Mouse (Mus musculus): ENCODE measurements around the gene Hist1h1c. TPM values are rescaled to one million over a fixed set of nuclear protein-coding genes. Genes with fewer than 3 reads are reported as not detected.

Hist1h1c gene
- 20.1 and 21.4 TPM in 2 replicates for polyA plus RNA-seq (2016; fragmentation: Nextera tagmentation; extraction: Ambion mirVana)

DNA sequence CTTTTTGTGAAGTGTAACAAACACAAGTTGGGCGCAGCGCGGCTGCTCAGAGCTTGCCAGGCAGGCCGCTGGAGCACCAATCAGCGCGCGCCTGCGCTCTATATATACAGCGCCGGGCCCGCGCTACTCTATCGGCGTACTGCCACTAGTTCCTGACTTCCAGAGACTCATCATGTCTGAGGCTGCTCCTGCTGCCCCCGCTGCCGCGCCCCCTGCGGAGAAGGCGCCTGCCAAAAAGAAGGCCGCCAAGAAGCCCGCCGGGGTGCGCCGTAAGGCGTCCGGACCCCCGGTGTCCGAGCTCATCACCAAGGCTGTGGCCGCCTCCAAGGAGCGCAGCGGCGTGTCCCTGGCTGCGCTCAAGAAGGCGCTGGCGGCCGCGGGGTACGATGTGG is at the start of gene Hist1h1c:
Gene Hist1h1c, plus strand, starts transcription at position 132 of the 392 bp plus-strand sequence.
- Histone ChIP-seq H3K36me3 (no peaks in the 10 kb centered on the region), H3K4me1 (replicated peaks) (peaks cover 9% of the 10 kb centered on the region), H3K27me3 (no peaks in the 10 kb centered on the region), H3K4me2 (peak within 1 kb of the TSS; percentile 86), H3K27ac (peak within 1 kb of the TSS; percentile 99), H3K9me3 (no peaks in the 10 kb centered on the region), H3K4me3 (replicated peaks) (peak within 1 kb of the TSS; percentile 59), H3K9ac (replicated peaks) (peak within 1 kb of the TSS; percentile 89)
- ATAC-seq (ENCODE audit: insufficient number of reproducible peaks, insufficient read depth, low FRiP score, low TSS enrichment, low read depth): peak; percentile 95
- 0% methylated on average over 35 of the region's 38 CpGs for WGBS

DNA sequence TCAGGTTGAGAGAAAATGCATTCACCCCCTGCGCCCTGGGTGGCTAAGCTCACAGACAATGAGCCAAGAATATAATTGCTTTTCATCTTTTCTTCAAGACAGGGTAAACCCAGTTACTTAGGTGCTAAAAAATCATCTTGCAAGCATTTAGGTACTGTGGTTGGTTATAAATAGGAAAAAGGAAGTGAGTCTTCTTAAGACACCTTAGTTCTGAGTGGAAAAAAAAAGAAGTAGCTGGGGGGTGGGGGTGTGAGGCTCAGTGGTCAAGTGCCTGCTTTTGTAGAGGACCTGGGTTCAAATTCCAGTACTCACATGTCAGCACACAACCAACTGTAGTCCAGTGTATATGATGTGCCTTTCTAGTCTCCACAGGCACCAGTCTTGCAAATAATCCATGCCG is 49.7 kb upstream of the Hist1h1c start:
- H3K36me3 ChIP-seq: no peaks in the 10 kb centered on the region
- no peak overlapping the region for H3K9ac ChIP-seq (replicated peaks)
- no peak overlapping the region for H3K4me3 ChIP-seq (replicated peaks)
- H3K4me2 ChIP-seq: no peak overlapping the region
- no peaks in the 10 kb centered on the region for H3K9me3 ChIP-seq
- H3K4me1 ChIP-seq (replicated peaks): peaks cover 8% of the 10 kb centered on the region; the same call in 1 of the 2 replicates
- H3K27ac ChIP-seq: no peak overlapping the region
- no peak for ATAC-seq (ENCODE audit: insufficient number of reproducible peaks, insufficient read depth, low FRiP score, low TSS enrichment, low read depth)
- WGBS: 95% methylated on average over 2 of the region's 2 CpGs
- H3K27me3 ChIP-seq: no peaks in the 10 kb centered on the region

DNA sequence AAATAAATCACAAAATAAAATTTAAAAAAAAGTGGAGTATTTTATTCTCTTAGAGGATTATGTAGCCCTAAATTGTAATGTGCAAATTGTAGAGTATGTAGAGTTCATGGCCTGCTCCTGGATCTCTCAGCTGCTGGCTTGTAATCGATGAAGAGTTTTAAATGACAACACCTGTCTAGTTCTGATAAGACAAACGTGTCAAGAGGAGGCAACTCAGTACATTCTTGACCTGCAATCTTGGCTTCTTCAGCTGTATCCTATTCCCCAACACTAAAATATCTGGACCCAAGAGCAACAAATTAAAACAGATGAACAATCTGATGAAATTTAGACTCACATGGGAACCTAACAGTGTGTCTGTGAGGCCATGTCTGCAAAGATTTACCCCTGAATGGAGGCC is 49.1 kb upstream of the Hist1h1c start:
- no peak overlapping the region for H3K27ac ChIP-seq
- no peak overlapping the region for H3K9ac ChIP-seq (replicated peaks)
- H3K4me1 ChIP-seq (replicated peaks): peaks cover 8% of the 10 kb centered on the region; the same call in 1 of the 2 replicates
- ATAC-seq (ENCODE audit: insufficient number of reproducible peaks, insufficient read depth, low FRiP score, low TSS enrichment, low read depth): no peak
- no peaks in the 10 kb centered on the region for H3K9me3 ChIP-seq
- no peak overlapping the region for H3K4me2 ChIP-seq
- H3K4me3 ChIP-seq (replicated peaks): no peak overlapping the region
- 75% methylated on average over 2 of the region's 2 CpGs for WGBS
- H3K36me3 ChIP-seq: no peaks in the 10 kb centered on the region
- no peaks in the 10 kb centered on the region for H3K27me3 ChIP-seq

DNA sequence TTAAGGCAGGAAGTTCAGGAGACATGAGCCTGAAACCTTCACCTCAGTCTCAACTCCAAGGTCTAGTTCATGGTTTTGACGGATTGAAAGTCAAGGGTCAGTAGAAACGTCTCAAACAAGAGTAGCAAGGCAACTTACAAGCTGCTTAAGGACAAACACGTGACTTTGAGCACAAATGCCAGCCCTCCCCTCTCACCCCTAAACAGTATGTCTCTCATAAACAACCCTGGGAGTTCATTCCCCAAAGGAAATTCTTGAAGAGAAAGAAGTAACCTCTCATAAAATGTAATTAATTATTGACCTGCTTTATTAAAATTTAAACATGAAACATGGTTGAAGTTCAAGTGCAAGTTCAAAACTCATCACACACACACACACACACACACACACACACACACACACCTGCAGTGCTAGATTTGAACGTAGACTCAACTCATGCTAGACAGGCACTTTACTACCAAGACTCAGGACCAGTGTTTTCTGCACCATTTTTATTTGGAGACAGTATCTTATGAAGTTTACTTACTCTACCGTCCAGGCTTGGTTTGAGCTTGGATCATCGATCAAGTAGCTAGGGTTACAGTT is 44.7 kb upstream of the Hist1h1c start:
- 77% methylated on average over 6 of the region's 6 CpGs for WGBS
- H3K9ac ChIP-seq (replicated peaks): no peak overlapping the region
- H3K4me1 ChIP-seq (replicated peaks): peaks cover 13% of the 10 kb centered on the region
- no peak overlapping the region for H3K4me2 ChIP-seq
- H3K27me3 ChIP-seq: no peaks in the 10 kb centered on the region
- no peak for ATAC-seq (ENCODE audit: insufficient number of reproducible peaks, insufficient read depth, low FRiP score, low TSS enrichment, low read depth)
- H3K9me3 ChIP-seq: no peaks in the 10 kb centered on the region
- no peak overlapping the region for H3K27ac ChIP-seq
- no peaks in the 10 kb centered on the region for H3K36me3 ChIP-seq
- no peak overlapping the region for H3K4me3 ChIP-seq (replicated peaks)

DNA sequence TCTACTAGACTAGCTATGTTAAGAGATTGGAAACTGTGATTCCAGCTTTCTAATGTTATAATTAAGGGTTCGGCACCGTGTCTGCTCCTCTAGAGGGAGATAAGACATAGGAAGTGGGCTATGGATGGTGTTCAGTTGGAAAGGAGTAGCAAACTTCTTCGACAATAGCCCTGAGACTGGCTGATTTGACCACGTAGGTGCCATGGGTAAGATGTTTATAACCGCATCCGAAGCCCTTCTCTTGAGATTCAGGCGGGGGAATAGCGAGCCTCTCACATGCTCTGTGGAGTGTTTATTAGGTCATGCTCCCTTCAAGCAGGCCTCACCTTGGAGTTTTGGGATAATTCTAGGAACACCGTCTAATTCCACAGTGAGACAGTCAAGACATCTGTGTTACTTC is 43.7 kb upstream of the Hist1h1c start:
- no peak for ATAC-seq (ENCODE audit: insufficient number of reproducible peaks, insufficient read depth, low FRiP score, low TSS enrichment, low read depth)
- no peak overlapping the region for H3K4me2 ChIP-seq
- no peaks in the 10 kb centered on the region for H3K9me3 ChIP-seq
- H3K4me1 ChIP-seq (replicated peaks): peaks cover 16% of the 10 kb centered on the region
- H3K27ac ChIP-seq: no peak overlapping the region
- no peak overlapping the region for H3K9ac ChIP-seq (replicated peaks)
- no peak overlapping the region for H3K4me3 ChIP-seq (replicated peaks)
- no peaks in the 10 kb centered on the region for H3K27me3 ChIP-seq
- WGBS: 94% methylated on average over 9 of the region's 9 CpGs
- H3K36me3 ChIP-seq: no peaks in the 10 kb centered on the region

- no peak for ATAC-seq (ENCODE audit: insufficient number of reproducible peaks, insufficient read depth, low FRiP score, low TSS enrichment, low read depth)
- Histone ChIP-seq H3K9ac (replicated peaks) (no peak within 1 kb of the TSS), H3K36me3 (no peaks in the 10 kb centered on the region), H3K27ac (peak within 1 kb of the TSS; percentile 82), H3K9me3 (no peaks in the 10 kb centered on the region), H3K4me1 (replicated peaks) (peaks cover 16% of the 10 kb centered on the region), H3K4me3 (replicated peaks) (0 out of 2 replicates have a peak within 1 kb of the TSS, but pooled peaks have one; percentile 1), H3K4me2 (peak within 1 kb of the TSS; percentile 33), H3K27me3 (no peaks in the 10 kb centered on the region)
- WGBS: 58% methylated on average over 9 of the region's 13 CpGs
Measured at GRCm38 (mm10) chr13:23695514-23695913, 43.1 kb upstream of the Hist1h1c start, which contains the start of gene Hist1h1t. Gene Hist1h1t, plus strand, starts transcription at chr13:23695814.

GRCm38 (mm10) chr13:23696061-23696474 is 42.5 kb upstream of the Hist1h1c start:
- Histone ChIP-seq H3K27me3 (no peaks in the 10 kb centered on the region), H3K27ac (peak overlapping the region; percentile 82), H3K4me3 (replicated peaks) (0 out of 2 replicates have a peak overlapping the region, but pooled peaks have one; percentile 1), H3K9ac (replicated peaks) (no peak overlapping the region), H3K9me3 (no peaks in the 10 kb centered on the region), H3K36me3 (no peaks in the 10 kb centered on the region), H3K4me2 (peak overlapping the region; percentile 33), H3K4me1 (replicated peaks) (peaks cover 19% of the 10 kb centered on the region)
- ATAC-seq (ENCODE audit: insufficient number of reproducible peaks, insufficient read depth, low FRiP score, low TSS enrichment, low read depth): no peak
- 49% methylated on average over 15 of the region's 15 CpGs for WGBS

GRCm38 (mm10) chr13:23697491-23698299 is 40.9 kb upstream of the Hist1h1c start:
- Histone ChIP-seq H3K4me2 (peak overlapping the region; percentile 71), H3K9ac (replicated peaks) (peak overlapping the region; percentile 70), H3K27ac (peak overlapping the region; percentile 95), H3K4me3 (replicated peaks) (peak overlapping the region; percentile 47), H3K4me1 (replicated peaks) (peaks cover 19% of the 10 kb centered on the region), H3K9me3 (no peaks in the 10 kb centered on the region), H3K27me3 (no peaks in the 10 kb centered on the region), H3K36me3 (no peaks in the 10 kb centered on the region)
- peak; percentile 45 for ATAC-seq (ENCODE audit: insufficient number of reproducible peaks, insufficient read depth, low FRiP score, low TSS enrichment, low read depth)
- under 1% methylated on average over 27 of the region's 32 CpGs for WGBS

- H3K4me1 ChIP-seq (replicated peaks): peaks cover 19% of the 10 kb centered on the region
- no peaks in the 10 kb centered on the region for H3K9me3 ChIP-seq
- peak within 1 kb of the TSS; percentile 70 for H3K9ac ChIP-seq (replicated peaks)
- peak; percentile 96 for ATAC-seq (ENCODE audit: insufficient number of reproducible peaks, insufficient read depth, low FRiP score, low TSS enrichment, low read depth)
- peak within 1 kb of the TSS; percentile 47 for H3K4me3 ChIP-seq (replicated peaks)
- H3K36me3 ChIP-seq: no peaks in the 10 kb centered on the region
- peak within 1 kb of the TSS; percentile 71 for H3K4me2 ChIP-seq
- 0% methylated on average over 22 of the region's 22 CpGs for WGBS
- peak within 1 kb of the TSS; percentile 95 for H3K27ac ChIP-seq
- H3K27me3 ChIP-seq: no peaks in the 10 kb centered on the region
Measured at GRCm38 (mm10) chr13:23698300-23698693, 40.3 kb upstream of the Hist1h1c start, which contains the start of gene Hist1h4c. Gene Hist1h4c, minus strand, starts transcription at chr13:23698454.

DNA sequence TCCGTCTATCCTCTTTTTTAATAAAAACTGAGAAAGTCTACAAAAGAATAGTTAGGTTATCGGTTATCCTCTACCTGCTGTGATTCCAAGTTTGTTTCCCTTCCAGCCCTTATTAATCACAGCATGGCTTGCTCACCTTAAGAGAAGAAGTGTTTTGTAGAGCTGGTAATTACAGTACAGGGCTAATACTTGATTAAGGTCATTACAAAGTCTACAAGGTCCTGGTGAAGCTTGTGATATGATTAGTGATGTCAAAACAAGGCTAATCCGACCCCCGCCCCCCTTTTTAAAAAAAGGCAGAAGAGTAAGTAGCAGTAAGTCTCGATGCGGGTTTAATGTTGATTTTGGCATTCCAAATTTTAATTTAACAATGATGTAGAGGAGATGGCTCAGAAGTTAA is 39.6 kb upstream of the Hist1h1c start:
- H3K9me3 ChIP-seq: no peaks in the 10 kb centered on the region
- H3K27me3 ChIP-seq: no peaks in the 10 kb centered on the region
- peaks cover 19% of the 10 kb centered on the region for H3K4me1 ChIP-seq (replicated peaks)
- no peak overlapping the region for H3K9ac ChIP-seq (replicated peaks)
- H3K36me3 ChIP-seq: no peaks in the 10 kb centered on the region
- H3K27ac ChIP-seq: peak overlapping the region; percentile 89
- no peak for ATAC-seq (ENCODE audit: insufficient number of reproducible peaks, insufficient read depth, low FRiP score, low TSS enrichment, low read depth)
- 77% methylated on average over 6 of the region's 6 CpGs for WGBS
- H3K4me3 ChIP-seq (replicated peaks): no peak overlapping the region
- peak overlapping the region; percentile 37 for H3K4me2 ChIP-seq

GRCm38 (mm10) chr13:23699767-23700166 is 38.8 kb upstream of the Hist1h1c start:
- WGBS: 71% methylated on average over 3 of the region's 3 CpGs
- Histone ChIP-seq H3K9ac (replicated peaks) (no peak overlapping the region), H3K9me3 (no peaks in the 10 kb centered on the region), H3K4me2 (no peak overlapping the region), H3K36me3 (no peaks in the 10 kb centered on the region), H3K4me3 (replicated peaks) (no peak overlapping the region), H3K27ac (no peak overlapping the region), H3K4me1 (replicated peaks) (peaks cover 19% of the 10 kb centered on the region), H3K27me3 (no peaks in the 10 kb centered on the region)
- no peak for ATAC-seq (ENCODE audit: insufficient number of reproducible peaks, insufficient read depth, low FRiP score, low TSS enrichment, low read depth)

All from limb, embryonic 12.5 days (tissue).